Mouse (Mus musculus) lung, postnatal 0 days (tissue): Measurements from ENCODE around the gene Cd9. TPM values are rescaled to one million over a fixed set of nuclear protein-coding genes. Genes with fewer than 3 reads are reported as not detected.

Experiments used
- ATAC-seq: fragments of 200-750 bp; cut with Nextera tagmentation; 2 replicates; pipeline ENCODE4 v1.8.0; 2017; ENCODE audit warnings: moderate library complexity
- DNase-seq: peaks from one replicate; pipeline ENCODE4 v3.0.0-alpha.2; 2016; ENCODE audit warnings: low spot score
- H3K27ac ChIP-seq: fragments of 300-500 bp; sonication (generic); 2 replicates; pipeline ENCODE4 v1.5.1; 2014; ENCODE audit warnings: antibody characterized with exemption, mild to moderate bottlenecking, low read length, mixed read lengths
- H3K27me3 ChIP-seq: fragments of 300-500 bp; sonication (generic); replicated peaks from 2 replicates; pipeline ENCODE4 v1.6.1; 2014; ENCODE audit warnings: low read length, mixed read lengths; ENCODE audit not compliant: insufficient read depth
- H3K36me3 ChIP-seq: fragments of 300-500 bp; sonication (generic); 2 replicates; pipeline ENCODE4 v1.6.1; 2014; ENCODE audit warnings: low read length, mixed read lengths; ENCODE audit not compliant: insufficient read depth
- H3K4me1 ChIP-seq: fragments of 300-500 bp; sonication (generic); 2 replicates; pipeline ENCODE4 v1.6.1; 2014; ENCODE audit warnings: antibody characterized with exemption, low read depth, low read length, mixed read lengths; ENCODE audit not compliant: insufficient read depth
- H3K4me2 ChIP-seq: fragments of 300-500 bp; sonication (generic); replicated peaks from 2 replicates; pipeline ENCODE4 v1.6.1; 2014; ENCODE audit warnings: low read depth, mild to moderate bottlenecking, low read length, moderate library complexity, mixed read lengths
- H3K4me3 ChIP-seq: fragments of 300-500 bp; sonication (generic); 2 replicates; pipeline ENCODE4 v1.5.1; 2014; ENCODE audit warnings: low read depth, low read length
- H3K9ac ChIP-seq: fragments of 300-500 bp; sonication (generic); replicated peaks from 2 replicates; pipeline ENCODE4 v1.6.1; 2014; ENCODE audit warnings: low read depth, mild to moderate bottlenecking
- H3K9me3 ChIP-seq: fragments of 300-500 bp; sonication (generic); 2 replicates; pipeline ENCODE4 v1.6.1; 2016; ENCODE audit warnings: low read length, mixed read lengths
- CTCF ChIP-seq: IDR thresholded peaks from 2 replicates; pipeline ENCODE4 v1.5.1; 2016; ENCODE audit warnings: antibody characterized with exemption, mild to moderate bottlenecking
- EP300 ChIP-seq: IDR thresholded peaks from 2 replicates; pipeline ENCODE4 v1.6.1; 2016; ENCODE audit warnings: antibody characterized with exemption, mild to moderate bottlenecking, control low read depth
- WGBS: fragments of 180-500 bp; shearing (Covaris S2); extraction: QIAGEN DNeasy Blood & Tissue Kit; methylation state at CpG from one replicate; pipeline ENCODE4 v1.1.7; 2014; 5-methylcytosine and 5-hydroxymethylcytosine counted together
- polyA plus RNA-seq: library from polyadenylated mRNA; unstranded; fragments of >200 nt; fragmentation: Nextera tagmentation; extraction: Ambion mirVana; gene quantifications from 2 replicates; pipeline ENCODE4 v1.2.1, GENCODE M21; 2015

Gene Cd9
- polyA plus RNA-seq, 1 experiment from 2014 or later = 962 TPM

GRCm38 (mm10) chr6:125480396-125481361 is 13.9 kb downstream of the Cd9 start:
- Histone ChIP-seq H3K9me3 (no peaks in the 10 kb centered on the region), H3K27ac (peak overlapping the region; percentile 88), H3K9ac (no peak overlapping the region; the same call in 1 of the 2 replicates), H3K4me1 (peaks cover 23% of the 10 kb centered on the region), H3K4me3 (no peak overlapping the region), H3K4me2 (peak overlapping the region; percentile 22), H3K36me3 (no peaks in the 10 kb centered on the region), H3K27me3 (no peaks in the 10 kb centered on the region)
- WGBS = 15% methylated on average over 12 of the region's 12 CpGs
- TF ChIP-seq CTCF (0 out of 2 replicates have a peak, but pooled peaks have one; percentile 0), EP300 (no peak)
- ATAC-seq (peak; percentile 58), DNase-seq (peak; percentile 72)

DNA sequence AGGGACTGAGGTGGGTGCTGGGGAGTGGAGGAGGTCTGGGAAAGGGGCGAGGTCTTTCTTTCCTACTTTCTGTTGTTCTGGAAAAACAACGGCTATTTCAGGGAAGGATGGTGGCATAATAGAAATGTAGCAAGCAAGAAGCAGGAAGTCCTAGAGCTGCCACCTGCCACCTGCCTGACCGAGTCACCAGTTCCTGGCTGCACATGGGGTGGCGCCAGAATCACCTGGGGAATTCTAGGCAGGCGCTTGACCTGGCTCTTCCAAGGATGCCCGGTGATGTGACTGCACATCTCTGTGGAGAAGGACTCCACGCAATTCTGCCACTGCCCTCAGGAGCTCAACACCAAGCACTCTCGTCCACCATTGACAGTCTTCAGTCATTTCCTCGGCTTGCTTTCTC is 15.2 kb downstream of the Cd9 start:
- Histone ChIP-seq H3K4me1 (peaks cover 25% of the 10 kb centered on the region), H3K27ac (peak overlapping the region; percentile 55)

GRCm38 (mm10) chr6:125478135-125479128 is 16.2 kb downstream of the Cd9 start:
- DNase-seq (peak; percentile 86), ATAC-seq (peak; percentile 23)
- 52% methylated on average over 16 of the region's 16 CpGs for WGBS
- Histone ChIP-seq H3K9me3 (no peaks in the 10 kb centered on the region), H3K4me2 (no peak overlapping the region), H3K27me3 (no peaks in the 10 kb centered on the region), H3K36me3 (no peaks in the 10 kb centered on the region), H3K9ac (no peak overlapping the region), H3K4me1 (peaks cover 33% of the 10 kb centered on the region), H3K27ac (peak overlapping the region; percentile 55), H3K4me3 (no peak overlapping the region)
- no peak for TF ChIP-seq CTCF

More for the DNA sequence above, 15.2 kb downstream of the Cd9 start:
- Histone ChIP-seq H3K9ac (no peak overlapping the region), H3K27me3 (no peaks in the 10 kb centered on the region), H3K4me3 (no peak overlapping the region), H3K36me3 (no peaks in the 10 kb centered on the region), H3K9me3 (no peaks in the 10 kb centered on the region), H3K4me2 (no peak overlapping the region)
- ATAC-seq (no peak), DNase-seq (no peak)
- WGBS = 61% methylated on average over 9 of the region's 9 CpGs
- no peak for TF ChIP-seq EP300
- no peak for TF ChIP-seq CTCF

- Histone ChIP-seq H3K27ac (peak overlapping the region; percentile 55), H3K27me3 (no peaks in the 10 kb centered on the region), H3K4me3 (no peak overlapping the region), H3K9me3 (no peaks in the 10 kb centered on the region), H3K4me2 (peak overlapping the region; percentile 20), H3K9ac (no peak overlapping the region), H3K4me1 (peaks cover 33% of the 10 kb centered on the region), H3K36me3 (no peaks in the 10 kb centered on the region)
- WGBS = 32% methylated on average over 9 of the region's 9 CpGs
- TF ChIP-seq CTCF = no peak
- TF ChIP-seq EP300 = 0 out of 2 replicates have a peak, but pooled peaks have one; percentile 28
- ATAC-seq = peak; percentile 10; the same call in 1 of the 2 replicates
- peak; percentile 72 for DNase-seq
These were observed 17.6 kb downstream of the Cd9 start for GRCm38 (mm10) chr6:125476826-125477589.

GRCm38 (mm10) chr6:125476090-125476489 is 18.5 kb downstream of the Cd9 start:
- peak overlapping the region; percentile 55 for H3K27ac ChIP-seq
- H3K4me2 ChIP-seq = no peak overlapping the region
- DNase-seq (no peak), ATAC-seq (no peak)
- no peaks in the 10 kb centered on the region for H3K9me3 ChIP-seq
- peaks cover 36% of the 10 kb centered on the region for H3K4me1 ChIP-seq
- no peaks in the 10 kb centered on the region for H3K27me3 ChIP-seq
- WGBS = 32% methylated on average over 8 of the region's 8 CpGs
- no peak overlapping the region for H3K9ac ChIP-seq
- TF ChIP-seq EP300 (no peak), CTCF (no peak)
- no peaks in the 10 kb centered on the region for H3K36me3 ChIP-seq
- H3K4me3 ChIP-seq = no peak overlapping the region
